Comparison of ENCODE assay signal across 8 mouse cellular contexts in the genomic region with DNA sequence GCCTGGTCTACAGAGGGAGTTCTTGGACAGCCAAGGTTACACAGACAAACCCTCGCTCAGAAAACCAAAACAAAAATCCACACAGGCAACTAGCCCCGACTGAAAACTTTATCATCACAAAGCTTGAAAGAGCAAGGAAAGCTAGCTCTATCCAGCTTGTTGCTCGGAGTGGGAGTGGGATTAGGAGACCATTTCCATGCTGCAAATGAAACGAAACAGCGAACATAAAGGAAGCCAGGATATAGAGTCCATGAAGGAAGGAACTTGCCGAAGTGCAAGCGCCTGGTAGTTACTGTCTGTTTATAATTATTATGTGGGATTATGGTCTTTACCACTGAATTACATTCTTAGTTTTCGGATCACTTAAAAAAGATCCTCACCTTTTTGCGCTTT. TPM values are rescaled to one million over a fixed set of nuclear protein-coding genes. Genes with fewer than 3 reads are reported as not detected.
DNase-seq lines count a peak whose midpoint lies in the region; ATAC-seq and TF ChIP-seq lines count a peak whose summit lies in the region.

No protein-coding gene starts in this region.

- peak overlapping the region; percentile 76 for H3K4me2 ChIP-seq in heart, embryonic 15.5 days
- H3K4me2 ChIP-seq in hindbrain, embryonic 11.5 days (replicated peaks; ENCODE audit: low read depth, low read length): peak overlapping the region; percentile 74

- H3K9me3 ChIP-seq in heart, embryonic 15.5 days (replicated peaks): no peaks in the 10 kb centered on the region
- no peaks in the 10 kb centered on the region for H3K9me3 ChIP-seq in hindbrain, embryonic 11.5 days (ENCODE audit: control insufficient read depth, low read length)

- no peak for TF ChIP-seq CTCF in bone marrow, adult 2 months (IDR thresholded peaks at IDR 0.05; ENCODE audit: control insufficient read depth, insufficient read depth, low read length)

- intact Hi-C loops in left cerebral cortex, postnatal 36 days (cut with DNase I): loop anchor here (10.0 kb wide), 1 partner anchor 259 kb away; the partner anchor contains the start of gene Dpp8

- 0 out of 2 replicates have a peak, but pooled peaks have one; percentile 20 for ATAC-seq in heart, embryonic 15.5 days (replicated peaks; ENCODE audit: insufficient number of reproducible peaks, insufficient read depth, low FRiP score, low read depth)
- peak; percentile 54 for ATAC-seq in hindbrain, embryonic 11.5 days (ENCODE audit: low FRiP score)
- ATAC-seq in megakaryocyte progenitor cell, adult 5-6 weeks (replicated peaks; ENCODE audit: poor library complexity): peak; percentile 8; the same call in 1 of the 2 replicates

- peaks cover 17% of the 10 kb centered on the region for H3K4me1 ChIP-seq in heart, embryonic 15.5 days (replicated peaks)
- H3K4me1 ChIP-seq in bone marrow, adult 2 months (ENCODE audit: control insufficient read depth, insufficient read depth, low read length): no peaks in the 10 kb centered on the region
- H3K4me1 ChIP-seq in hindbrain, embryonic 11.5 days (replicated peaks; ENCODE audit: control insufficient read depth, insufficient read depth, low read length): no peaks in the 10 kb centered on the region

- peak overlapping the region; percentile 90 for H3K27ac ChIP-seq in heart, embryonic 15.5 days
- peak overlapping the region; percentile 29; the same call in 1 of the 2 replicates for H3K27ac ChIP-seq in bone marrow, adult 2 months (ENCODE audit: control insufficient read depth, insufficient read depth, low read depth, low read length, poor library complexity)
- no peak overlapping the region for H3K27ac ChIP-seq in hindbrain, embryonic 11.5 days (ENCODE audit: low read depth, low read length)

- DNase-seq in heart, adult 8-10 months (ENCODE audit: low spot score): no peak
- peak; percentile 43 for DNase-seq in hindbrain, embryonic 11.5 days (ENCODE audit: low spot score)
- DNase-seq in natural killer cell, adult 2 months (ENCODE audit: low spot score in 2 of 2): no peak
- no peak for DNase-seq in left cerebral cortex, postnatal 36 days (ENCODE audit: low spot score in 2 of 2)
- no peak for DNase-seq in layer of hippocampus, postnatal 25 days (ENCODE audit: extremely low spot score in 1 of 2, low spot score in 1 of 2)

- TF ChIP-seq POLR2A in bone marrow, adult 2 months (IDR thresholded peaks at IDR 0.05; ENCODE audit: borderline replicate concordance, control insufficient read depth, low read depth, low read length): no peak

- WGBS in heart, embryonic 15.5 days: under 1% methylated on average over 9 of the region's 9 CpGs
- WGBS in bone marrow, adult 2 months: under 1% methylated on average over 9 of the region's 9 CpGs
- WGBS in hindbrain, embryonic 11.5 days: under 1% methylated on average over 9 of the region's 9 CpGs

- H3K9ac ChIP-seq in heart, embryonic 15.5 days: peak overlapping the region; percentile 78
- peak overlapping the region; percentile 83 for H3K9ac ChIP-seq in hindbrain, embryonic 11.5 days (ENCODE audit: low read depth, low read length)

- peak overlapping the region; percentile 94 for H3K4me3 ChIP-seq in heart, embryonic 15.5 days
- H3K4me3 ChIP-seq in bone marrow, adult 2 months (replicated peaks; ENCODE audit: control insufficient read depth, low read depth, low read length): peak overlapping the region; percentile 95
- peak overlapping the region; percentile 87 for H3K4me3 ChIP-seq in hindbrain, embryonic 11.5 days (ENCODE audit: low read depth, low read length)

- no peaks in the 10 kb centered on the region for H3K36me3 ChIP-seq in heart, embryonic 15.5 days
- no peaks in the 10 kb centered on the region for H3K36me3 ChIP-seq in hindbrain, embryonic 11.5 days (ENCODE audit: control insufficient read depth, insufficient read depth, low read length)

- no peaks in the 10 kb centered on the region for H3K27me3 ChIP-seq in heart, embryonic 15.5 days
- no peaks in the 10 kb centered on the region for H3K27me3 ChIP-seq in hindbrain, embryonic 11.5 days (ENCODE audit: control insufficient read depth, insufficient read depth, low read length)

RNA-seq across cellular contexts. Expression of gene Clpx, which starts 0.5 kb away (rescaled TPM):
- 44.4 and 46.4 TPM in 2 replicates for polyA plus RNA-seq in heart, embryonic 15.5 days (2015; fragmentation: Nextera tagmentation; extraction: Ambion mirVana)
- total RNA-seq in heart, adult 8-10 months (2022): 100 to 1,000 TPM in 2 of 4 experiments, 10 to 100 TPM in 2; 82.7 to 113 (median 100) TPM
- 7.3 and 19.9 TPM in 2 replicates for polyA plus RNA-seq in bone marrow, adult 2 months (2011; ENCODE audit: insufficient read depth, insufficient read length, low replicate concordance, missing spikeins)
- 47.5 and 51.9 TPM in 2 replicates for polyA plus RNA-seq in hindbrain, embryonic 11.5 days (2014; fragmentation: Nextera tagmentation; extraction: Ambion mirVana)
- 24.8 and 26.4 TPM in 2 replicates for total RNA-seq in megakaryocyte progenitor cell, adult 5-6 weeks (2015)
- total RNA-seq in megakaryocyte progenitor cell, adult 5-6 weeks (2017): 46.6 and 51.4 TPM in 2 replicates
- total RNA-seq in left cerebral cortex, postnatal 36 days (2021): 10 to 100 TPM; 27.0 to 33.2 TPM
- 10 to 100 TPM; 32.8 to 33.3 TPM for total RNA-seq in layer of hippocampus, postnatal 25 days (2021)

RNA-seq across cellular contexts. Expression of gene Cilp, which starts 28.6 kb away (rescaled TPM):
- polyA plus RNA-seq in heart, embryonic 15.5 days (2015; fragmentation: Nextera tagmentation; extraction: Ambion mirVana): 0.03 and 0.04 TPM in 2 replicates
- total RNA-seq in heart, adult 8-10 months (2022): 1 to 10 TPM; 1.5 to 2.8 (median 2.4) TPM
- 0.40 TPM in 1 of 2 replicates, not detected in the other for polyA plus RNA-seq in bone marrow, adult 2 months (2011; ENCODE audit: insufficient read depth, insufficient read length, low replicate concordance, missing spikeins)
- polyA plus RNA-seq in hindbrain, embryonic 11.5 days (2014; fragmentation: Nextera tagmentation; extraction: Ambion mirVana): 0.25 and 0.31 TPM in 2 replicates
- total RNA-seq in megakaryocyte progenitor cell, adult 5-6 weeks (2015): not detected in 2 replicates
- not detected in 2 replicates for total RNA-seq in megakaryocyte progenitor cell, adult 5-6 weeks (2017)
- total RNA-seq in left cerebral cortex, postnatal 36 days (2021): not detected
- not detected for total RNA-seq in layer of hippocampus, postnatal 25 days (2021)

RNA-seq across cellular contexts. Expression of gene Pdcd7, which starts 52.3 kb away (rescaled TPM):
- polyA plus RNA-seq in heart, embryonic 15.5 days (2015; fragmentation: Nextera tagmentation; extraction: Ambion mirVana): 5.8 and 7.1 TPM in 2 replicates
- 10 to 100 TPM; 13.3 to 16.8 (median 16.0) TPM for total RNA-seq in heart, adult 8-10 months (2022)
- polyA plus RNA-seq in bone marrow, adult 2 months (2011; ENCODE audit: insufficient read depth, insufficient read length, low replicate concordance, missing spikeins): 7.3 and 16.3 TPM in 2 replicates
- 13.0 and 13.5 TPM in 2 replicates for polyA plus RNA-seq in hindbrain, embryonic 11.5 days (2014; fragmentation: Nextera tagmentation; extraction: Ambion mirVana)
- 16.8 and 20.1 TPM in 2 replicates for total RNA-seq in megakaryocyte progenitor cell, adult 5-6 weeks (2015)
- total RNA-seq in megakaryocyte progenitor cell, adult 5-6 weeks (2017): 18.2 and 28.5 TPM in 2 replicates
- 10 to 100 TPM; 26.8 to 33.3 TPM for total RNA-seq in left cerebral cortex, postnatal 36 days (2021)
- 10 to 100 TPM; 25.0 to 25.7 TPM for total RNA-seq in layer of hippocampus, postnatal 25 days (2021)
